Mouse (Mus musculus) small intestine, adult 2 months (tissue): ENCODE data around the gene Dnmt3a.

ENCODE experiments used
- CTCF ChIP-seq: fragments of 200-500 bp; IDR thresholded peaks from 2 replicates; pipeline ENCODE4 v1.5.1; 2012; ENCODE audit warnings: low read depth, mild to moderate bottlenecking, control low read depth, inconsistent platforms, low read length, moderate library complexity, mixed read lengths; ENCODE audit not compliant: insufficient replicate concordance, insufficient read length; ENCODE audit errors: extremely low read depth
- POLR2A ChIP-seq: fragments of 200-500 bp; IDR thresholded peaks from 2 replicates; pipeline ENCODE4 v1.6.1; 2012; ENCODE audit warnings: low read depth, mild to moderate bottlenecking, control low read depth, inconsistent platforms, low read length, moderate library complexity

DNA sequence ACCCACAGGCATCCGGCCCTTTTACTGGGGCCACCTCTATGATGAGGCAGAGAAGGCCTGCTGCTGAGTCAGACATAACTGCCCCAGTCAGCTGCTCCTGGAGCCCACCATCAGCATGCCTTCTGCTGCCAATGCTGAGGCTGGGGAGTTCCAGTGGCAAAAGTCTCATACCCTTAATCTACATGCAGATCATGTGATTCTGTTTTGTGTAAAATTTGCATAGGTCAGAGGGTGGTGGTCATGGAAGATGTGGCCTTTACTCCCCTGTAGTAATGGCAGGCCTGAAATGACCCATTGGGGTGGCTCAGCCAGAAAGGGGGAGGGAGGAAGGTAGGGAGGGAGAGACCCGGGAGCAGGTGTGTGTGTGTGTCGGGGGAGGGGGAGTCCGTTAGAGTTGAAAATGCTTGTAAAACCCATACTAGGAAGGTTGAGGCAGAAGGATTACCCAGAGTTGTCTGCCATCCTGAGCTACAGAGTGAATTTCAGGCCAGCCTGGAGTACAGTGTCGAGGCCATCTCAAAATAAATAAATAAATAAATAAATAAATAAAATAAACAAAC lies 16.1 kb upstream of the Dnmt3a start:
- TF ChIP-seq CTCF (no peak), POLR2A (no peak)
